In genomic region chr3:28606741-28607140, GRCm38 (mm10) we compare ENCODE assay signal across 26 mouse cellular contexts.
DNase-seq lines count a peak whose midpoint lies in the region; ATAC-seq lines count a peak whose summit lies in the region.
"Had no signal": no experiment of that assay in that cellular context is flagged by ENCODE, and none has a peak within 500 bp of the region (broad histone marks: within the 10 kb centered on the region; RNA-seq: fewer than 3 reads in every experiment).

No protein-coding gene starts in this region.

- WGBS in midbrain, embryonic 11.5 days = 78% methylated on average over 1 of the region's 1 CpGs
- 64% methylated on average over 1 of the region's 1 CpGs for WGBS in midbrain, embryonic 13.5 days
- WGBS in intestine, embryonic 16.5 days = 67% methylated on average over 1 of the region's 1 CpGs

- no peak overlapping the region for H3K4me3 ChIP-seq in midbrain, embryonic 11.5 days (ENCODE audit: low read depth, low read length)
- no peak overlapping the region for H3K4me3 ChIP-seq in midbrain, embryonic 13.5 days (replicated peaks)
- H3K4me3 ChIP-seq in intestine, embryonic 16.5 days (ENCODE audit: low read length) = no peak overlapping the region
- H3K4me3 ChIP-seq: erythroblast, embryonic 14.5 days; forebrain, embryonic 12.5 days; forebrain, embryonic 15.5 days; gastrocnemius, adult 2 months; heart, embryonic 12.5 days; heart, embryonic 15.5 days; hindbrain, embryonic 10.5 days; hindbrain, embryonic 13.5 days; intestine, embryonic 15.5 days had no signal

- H3K27me3 ChIP-seq in midbrain, embryonic 11.5 days (ENCODE audit: control insufficient read depth, insufficient read depth, low read length) = no peaks in the 10 kb centered on the region
- no peaks in the 10 kb centered on the region for H3K27me3 ChIP-seq in midbrain, embryonic 13.5 days
- H3K27me3 ChIP-seq in intestine, embryonic 16.5 days (replicated peaks; ENCODE audit: control insufficient read depth, insufficient read depth, low read length) = no peaks in the 10 kb centered on the region
- H3K27me3 ChIP-seq: forebrain, embryonic 12.5 days; forebrain, embryonic 15.5 days; heart, embryonic 12.5 days; heart, embryonic 15.5 days; hindbrain, embryonic 13.5 days; intestine, embryonic 15.5 days had no signal

- H3K27ac ChIP-seq in midbrain, embryonic 11.5 days (ENCODE audit: low read depth, low read length) = no peak overlapping the region
- H3K27ac ChIP-seq in midbrain, embryonic 13.5 days = no peak overlapping the region
- no peak overlapping the region for H3K27ac ChIP-seq in intestine, embryonic 16.5 days (ENCODE audit: low read length)
- H3K27ac ChIP-seq: forebrain, embryonic 12.5 days; forebrain, embryonic 15.5 days; gastrocnemius, adult 2 months; heart, embryonic 15.5 days; hindbrain, embryonic 10.5 days; hindbrain, embryonic 13.5 days; intestine, embryonic 15.5 days had no signal

- no peak overlapping the region for H3K9ac ChIP-seq in midbrain, embryonic 11.5 days (ENCODE audit: low read length)
- H3K9ac ChIP-seq in midbrain, embryonic 13.5 days (replicated peaks) = no peak overlapping the region
- H3K9ac ChIP-seq in intestine, embryonic 16.5 days (ENCODE audit: low read depth, low read length) = no peak overlapping the region
- H3K9ac ChIP-seq: forebrain, embryonic 12.5 days; forebrain, embryonic 15.5 days; heart, embryonic 12.5 days; heart, embryonic 15.5 days; hindbrain, embryonic 13.5 days; intestine, embryonic 15.5 days had no signal

- H3K4me2 ChIP-seq in midbrain, embryonic 11.5 days = no peak overlapping the region
- H3K4me2 ChIP-seq in midbrain, embryonic 13.5 days (replicated peaks) = no peak overlapping the region
- no peak overlapping the region for H3K4me2 ChIP-seq in intestine, embryonic 16.5 days (ENCODE audit: low read depth, low read length)
- H3K4me2 ChIP-seq: forebrain, embryonic 12.5 days; forebrain, embryonic 15.5 days; heart, embryonic 12.5 days; heart, embryonic 15.5 days; hindbrain, embryonic 13.5 days; intestine, embryonic 15.5 days had no signal

- ATAC-seq in midbrain, embryonic 11.5 days (ENCODE audit: low FRiP score) = no peak
- no peak for ATAC-seq in midbrain, embryonic 13.5 days
- no peak for ATAC-seq in intestine, embryonic 16.5 days
- no peak for ATAC-seq in monocyte, adult 5-6 weeks (replicated peaks; ENCODE audit: insufficient number of reproducible peaks, low FRiP score, low TSS enrichment, poor library complexity, severe bottlenecking)
- ATAC-seq: activated CD4-positive, CD25-positive, alpha-beta regulatory T cell, adult 4 months; forebrain, embryonic 15.5 days; hindbrain, embryonic 16.5 days; intestine, embryonic 15.5 days had no signal

- H3K36me3 ChIP-seq in midbrain, embryonic 11.5 days (ENCODE audit: control insufficient read depth, insufficient read depth, low read length) = no peaks in the 10 kb centered on the region; the same call in 1 of the 2 replicates
- H3K36me3 ChIP-seq in midbrain, embryonic 13.5 days = peaks cover 51% of the 10 kb centered on the region
- H3K36me3 ChIP-seq in intestine, embryonic 16.5 days (ENCODE audit: control insufficient read depth, insufficient read depth, low read length) = no peaks in the 10 kb centered on the region
- H3K36me3 ChIP-seq: hindbrain, embryonic 10.5 days; intestine, embryonic 15.5 days had no signal

- no peaks in the 10 kb centered on the region for H3K9me3 ChIP-seq in midbrain, embryonic 11.5 days (ENCODE audit: control insufficient read depth, low read length)
- no peaks in the 10 kb centered on the region for H3K9me3 ChIP-seq in midbrain, embryonic 13.5 days
- H3K9me3 ChIP-seq in intestine, embryonic 16.5 days (ENCODE audit: control insufficient read depth, low read length) = no peaks in the 10 kb centered on the region
- H3K9me3 ChIP-seq: forebrain, embryonic 12.5 days; forebrain, embryonic 15.5 days; heart, embryonic 12.5 days; heart, embryonic 15.5 days; hindbrain, embryonic 10.5 days; hindbrain, embryonic 13.5 days; intestine, embryonic 15.5 days had no signal

- peak; percentile 15 for DNase-seq in embryo, embryonic 10.5 days (ENCODE audit: low spot score)
- no peak for DNase-seq in embryo, embryonic 9.5 days (ENCODE audit: extremely low spot score)
- peak; percentile 56 for DNase-seq in midbrain, embryonic 11.5 days (ENCODE audit: low spot score, missing footprints)
- DNase-seq in forelimb bud, embryonic 11.5 days (ENCODE audit: low read depth, low spot score) = peak; percentile 44
- DNase-seq: adrenal gland, postnatal 10 days; adrenal gland, postnatal 36 days; cerebellum, adult 18-20 months; cerebellum, adult 9-10 months; cerebellum, postnatal 14 days; gastrocnemius, adult 2 months; gastrocnemius, postnatal 14 days; heart, postnatal 10 days; heart, postnatal 36 days had no signal

- no peaks in the 10 kb centered on the region for H3K4me1 ChIP-seq in midbrain, embryonic 11.5 days (ENCODE audit: control insufficient read depth, insufficient read depth, low read length)
- H3K4me1 ChIP-seq in midbrain, embryonic 13.5 days (replicated peaks) = no peaks in the 10 kb centered on the region
- H3K4me1 ChIP-seq in intestine, embryonic 16.5 days (ENCODE audit: control insufficient read depth, insufficient read depth, low read length) = no peaks in the 10 kb centered on the region
- H3K4me1 ChIP-seq: forebrain, embryonic 12.5 days; forebrain, embryonic 15.5 days; heart, embryonic 15.5 days; hindbrain, embryonic 13.5 days; intestine, embryonic 15.5 days had no signal
